Mouse (Mus musculus) MN1 (cell line): ENCODE data around the gene Rln3.

ENCODE experiments used
- DNase-seq: peaks from one replicate; pipeline ENCODE4 v3.0.0-alpha.2; 2016; ENCODE audit warnings: low spot score

Rln3 gene

GRCm38 (mm10) chr8:84044900-84045299 lies at the start of gene Rln3:
TSS of gene Rln3 (minus strand) at chr8:84045000.
- no peak for DNase-seq

GRCm38 (mm10) chr8:84090585-84090984 lies 45.8 kb upstream of the Rln3 start:
- peak; percentile 45 for DNase-seq

GRCm38 (mm10) chr8:84089277-84089676 lies 44.5 kb upstream of the Rln3 start:
- DNase-seq: no peak

- no peak for DNase-seq
Measured at GRCm38 (mm10) chr8:84087821-84088220, 43.0 kb upstream of the Rln3 start.

GRCm38 (mm10) chr8:84087156-84087555 lies 42.4 kb upstream of the Rln3 start:
- DNase-seq: no peak

GRCm38 (mm10) chr8:84084341-84085115 lies 39.7 kb upstream of the Rln3 start:
- DNase-seq: no peak

GRCm38 (mm10) chr8:84083829-84084241 lies 39.0 kb upstream of the Rln3 start:
- peak; percentile 83 for DNase-seq

GRCm38 (mm10) chr8:84079206-84079605 lies 34.4 kb upstream of the Rln3 start:
- no peak for DNase-seq

- DNase-seq: no peak
Measured at GRCm38 (mm10) chr8:84076849-84077248, 32.0 kb upstream of the Rln3 start.

- no peak for DNase-seq
Measured at GRCm38 (mm10) chr8:84076412-84076811, 31.6 kb upstream of the Rln3 start.

GRCm38 (mm10) chr8:84073230-84073976 lies 28.6 kb upstream of the Rln3 start:
- peak; percentile 55 for DNase-seq

GRCm38 (mm10) chr8:84072321-84072720 lies 27.5 kb upstream of the Rln3 start:
- no peak for DNase-seq

GRCm38 (mm10) chr8:84071921-84072320 lies 27.1 kb upstream of the Rln3 start:
- DNase-seq: no peak

- DNase-seq: no peak
Measured at GRCm38 (mm10) chr8:84070667-84071066, 25.9 kb upstream of the Rln3 start.

- no peak for DNase-seq
Measured at GRCm38 (mm10) chr8:84070241-84070640, 25.4 kb upstream of the Rln3 start.

GRCm38 (mm10) chr8:84069750-84070149 lies 24.9 kb upstream of the Rln3 start:
- no peak for DNase-seq

GRCm38 (mm10) chr8:84069169-84069568 lies 24.4 kb upstream of the Rln3 start:
- DNase-seq: no peak

- no peak for DNase-seq
Measured at GRCm38 (mm10) chr8:84068316-84069035, 23.7 kb upstream of the Rln3 start.

GRCm38 (mm10) chr8:84067911-84068310 lies 23.1 kb upstream of the Rln3 start:
- DNase-seq: no peak

- peak; percentile 93 for DNase-seq
Measured at GRCm38 (mm10) chr8:84067047-84067573, 22.3 kb upstream of the Rln3 start.

GRCm38 (mm10) chr8:84066291-84066930 lies 21.6 kb upstream of the Rln3 start, which contains the start of gene Rfx1:
TSS of gene Rfx1 (plus strand) at chr8:84066834.
- DNase-seq: peak; percentile 100
